Mouse (Mus musculus) spleen, adult 2 months (tissue): ENCODE measurements at regions not wholly inside any gene's neighbourhood (a gene's known extent, or its start where the extent isn't known, plus 50 kb on each side); places are given as distances from the start of the nearest gene placed in this dataset.

Experiments
- CTCF ChIP-seq: fragments of 200-500 bp; IDR thresholded peaks from 2 replicates; pipeline ENCODE4 v1.5.1; 2011; ENCODE audit warnings: mild to moderate bottlenecking, inconsistent platforms; ENCODE audit not compliant: insufficient read depth, insufficient read length, insufficient replicate concordance; ENCODE audit errors: extremely low read depth
- POLR2A ChIP-seq: fragments of 200-500 bp; IDR thresholded peaks from 2 replicates; pipeline ENCODE4 v1.6.1; 2011; ENCODE audit warnings: low read depth, low read length, inconsistent platforms

GRCm38 (mm10) chr7:35938123-35938869 lies 135.5 kb upstream of the Zfp507 start:
- TF ChIP-seq POLR2A: no peak
- TF ChIP-seq CTCF: no peak
